Mouse (Mus musculus) G1E-ER4 (cell line): Measurements from ENCODE around the gene Mt2. TPM values are rescaled to one million over a fixed set of nuclear protein-coding genes. Genes with fewer than 3 reads are reported as not detected.

Experiments
- GATA1 ChIP-seq: IDR thresholded peaks from one replicate; pipeline ENCODE4 v1.8.0; 2012; ENCODE audit warnings: low read length, inconsistent platforms
- polyA plus RNA-seq: library from polyadenylated mRNA; stranded (reverse); fragments of >175 nt; gene quantifications from 2 replicates; pipeline ENCODE4 v1.2.3, GENCODE M21; 2012

Gene Mt2
- polyA plus RNA-seq, 1 experiment, result 9,858 TPM

- no peak for TF ChIP-seq GATA1
These were observed 5.2 kb upstream of the Mt2 start for GRCm38 (mm10) chr8:94167244-94167643.

GRCm38 (mm10) chr8:94169547-94169946 is 2.9 kb upstream of the Mt2 start:
- TF ChIP-seq GATA1, result no peak

GRCm38 (mm10) chr8:94171321-94171755 is 1.1 kb upstream of the Mt2 start:
- no peak for TF ChIP-seq GATA1

- TF ChIP-seq GATA1, result no peak
These were observed 607 bp downstream of the Mt2 start for GRCm38 (mm10) chr8:94172809-94173732.

- no peak for TF ChIP-seq GATA1
These were observed 1.5 kb downstream of the Mt2 start for GRCm38 (mm10) chr8:94173848-94174403.

- no peak for TF ChIP-seq GATA1
These were observed 2.3 kb downstream of the Mt2 start for GRCm38 (mm10) chr8:94174619-94175213.

- TF ChIP-seq GATA1, result no peak
These were observed 5.4 kb downstream of the Mt2 start for GRCm38 (mm10) chr8:94177716-94178390.

GRCm38 (mm10) chr8:94178857-94179712 is 6.6 kb downstream of the Mt2 start, which contains the start of gene Mt1:
Gene Mt1, plus strand, starts transcription at chr8:94179082.
- peak; percentile 57 for TF ChIP-seq GATA1

GRCm38 (mm10) chr8:94179713-94180560 is 7.5 kb downstream of the Mt2 start:
- TF ChIP-seq GATA1, result no peak

GRCm38 (mm10) chr8:94180561-94180908 is 8.1 kb downstream of the Mt2 start:
- TF ChIP-seq GATA1, result no peak

GRCm38 (mm10) chr8:94182055-94182929 is 9.8 kb downstream of the Mt2 start:
- TF ChIP-seq GATA1, result no peak

GRCm38 (mm10) chr8:94183117-94183516 is 10.7 kb downstream of the Mt2 start:
- TF ChIP-seq GATA1, result no peak

- TF ChIP-seq GATA1, result no peak
These were observed 11.9 kb downstream of the Mt2 start for GRCm38 (mm10) chr8:94184357-94184843.

- TF ChIP-seq GATA1, result no peak
These were observed 13.3 kb downstream of the Mt2 start for GRCm38 (mm10) chr8:94185791-94186190.
